Mouse (Mus musculus) ES-Bruce4 (cell line): ENCODE results near the gene Metrnl.

Experiments used
- CTCF ChIP-seq: IDR thresholded peaks from one replicate; pipeline ENCODE4 v1.8.1; 2011; ENCODE audit warnings: low read depth, low read length
- EP300 ChIP-seq: IDR thresholded peaks from 2 replicates; pipeline ENCODE4 v1.6.1; 2011; ENCODE audit warnings: low read depth, low read length; ENCODE audit not compliant: insufficient read depth
- POLR2A ChIP-seq: IDR thresholded peaks from one replicate; pipeline ENCODE4 v1.8.1; 2011; ENCODE audit warnings: low read length; ENCODE audit not compliant: insufficient read depth

- TF ChIP-seq CTCF, result no peak
- TF ChIP-seq POLR2A, result no peak
- no peak for TF ChIP-seq EP300
Measured at GRCm38 (mm10) chr11:121734184-121734583, 32.8 kb downstream of the Metrnl start.
